Mouse (Mus musculus): ENCODE measurements around the gene Zfp607b.
A peak's percentile ranks its signal among the peaks of the same experiment; 100 is the strongest.

Gene Zfp607b

GRCm38 (mm10) chr7:27688815-27689612 is at the start of gene Zfp607b:
TSS of gene Zfp607b (plus strand) at chr7:27689340.
- peak; percentile 94 for DNase-seq (ENCODE audit: low spot score)

- no peak for DNase-seq (ENCODE audit: low spot score)
Measured at GRCm38 (mm10) chr7:27644471-27644870, 44.7 kb upstream of the Zfp607b start.

GRCm38 (mm10) chr7:27646516-27646915 is 42.6 kb upstream of the Zfp607b start:
- DNase-seq (ENCODE audit: low spot score): no peak

GRCm38 (mm10) chr7:27647281-27648002 is 41.7 kb upstream of the Zfp607b start:
- no peak for DNase-seq (ENCODE audit: low spot score)

- no peak for DNase-seq (ENCODE audit: low spot score)
Measured at GRCm38 (mm10) chr7:27649723-27650122, 39.4 kb upstream of the Zfp607b start.

- DNase-seq (ENCODE audit: low spot score): peak; percentile 35
Measured at GRCm38 (mm10) chr7:27650949-27651348, 38.2 kb upstream of the Zfp607b start.

GRCm38 (mm10) chr7:27653681-27654437 is 35.3 kb upstream of the Zfp607b start, which contains the start of gene Ttc9b:
TSS of gene Ttc9b (plus strand) at chr7:27653915.
- DNase-seq (ENCODE audit: low spot score): no peak

- DNase-seq (ENCODE audit: low spot score): no peak
Measured at GRCm38 (mm10) chr7:27654607-27655276, 34.4 kb upstream of the Zfp607b start.

GRCm38 (mm10) chr7:27655545-27655944 is 33.6 kb upstream of the Zfp607b start:
- DNase-seq (ENCODE audit: low spot score): no peak

- DNase-seq (ENCODE audit: low spot score): no peak
Measured at GRCm38 (mm10) chr7:27656600-27656999, 32.5 kb upstream of the Zfp607b start.

- DNase-seq (ENCODE audit: low spot score): no peak
Measured at GRCm38 (mm10) chr7:27657824-27658395, 31.2 kb upstream of the Zfp607b start.

- DNase-seq (ENCODE audit: low spot score): no peak
Measured at GRCm38 (mm10) chr7:27658712-27659663, 30.2 kb upstream of the Zfp607b start.

- no peak for DNase-seq (ENCODE audit: low spot score)
Measured at GRCm38 (mm10) chr7:27662038-27662437, 27.1 kb upstream of the Zfp607b start.

GRCm38 (mm10) chr7:27673064-27673574 is 16.0 kb upstream of the Zfp607b start:
- DNase-seq (ENCODE audit: low spot score): no peak

- no peak for DNase-seq (ENCODE audit: low spot score)
Measured at GRCm38 (mm10) chr7:27673575-27674131, 15.5 kb upstream of the Zfp607b start.

GRCm38 (mm10) chr7:27674195-27674521 is 15.0 kb upstream of the Zfp607b start:
- DNase-seq (ENCODE audit: low spot score): no peak

- DNase-seq (ENCODE audit: low spot score): peak; percentile 84
Measured at GRCm38 (mm10) chr7:27674522-27675221, 14.5 kb upstream of the Zfp607b start, which contains the start of gene Map3k10. TSS of gene Map3k10 (minus strand) at chr7:27674598.

GRCm38 (mm10) chr7:27675222-27675612 is 13.9 kb upstream of the Zfp607b start:
- no peak for DNase-seq (ENCODE audit: low spot score)

- no peak for DNase-seq (ENCODE audit: low spot score)
Measured at GRCm38 (mm10) chr7:27683218-27683617, 5.9 kb upstream of the Zfp607b start.
